Comparison of ENCODE assay signal across 12 mouse cellular contexts in the genomic region with DNA sequence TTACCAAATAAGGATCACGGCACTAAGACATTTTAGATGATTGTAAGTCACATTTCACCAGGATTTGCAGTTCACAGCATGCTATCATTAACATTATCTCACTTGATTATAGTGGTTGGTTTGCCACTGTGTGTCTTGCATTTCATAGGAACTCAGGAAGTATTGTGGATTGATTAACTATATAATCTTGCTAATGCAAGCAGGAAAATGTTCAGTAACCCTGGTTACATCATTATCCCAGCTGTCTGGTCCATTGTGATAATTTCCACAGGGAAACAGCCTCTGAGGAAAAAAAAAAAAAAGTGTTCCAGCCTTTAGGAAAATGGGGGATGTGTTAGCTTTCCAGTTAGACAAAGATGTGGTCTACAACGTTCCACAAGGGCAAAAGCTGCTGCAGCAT.
"Had no signal": no experiment of that assay in that cellular context is flagged by ENCODE, and none has a peak within 500 bp of the region (broad histone marks: within the 10 kb centered on the region; RNA-seq: fewer than 3 reads in every experiment).

No protein-coding gene starts in this region.

- DNase-seq: kidney, adult 9 months; kidney, postnatal 36 days; left cerebral cortex, postnatal 4 days; lung, adult 18-20 months; right cerebral cortex, adult 18-20 months; right cerebral cortex, postnatal 25 days; thymus, postnatal 4 days had no signal

- H3K4me2 ChIP-seq: limb, embryonic 13.5 days; neural tube, embryonic 13.5 days had no signal

- H3K4me3 ChIP-seq: limb, embryonic 13.5 days; neural tube, embryonic 13.5 days had no signal

- H3K36me3 ChIP-seq: limb, embryonic 13.5 days; neural tube, embryonic 13.5 days had no signal

- H3K27ac ChIP-seq: kidney, postnatal 0 days; limb, embryonic 13.5 days; liver, embryonic 14.5 days; neural tube, embryonic 13.5 days; stomach, postnatal 0 days had no signal

- H3K4me1 ChIP-seq: limb, embryonic 13.5 days had no signal

- H3K9me3 ChIP-seq: limb, embryonic 13.5 days; neural tube, embryonic 13.5 days had no signal

- H3K27me3 ChIP-seq: limb, embryonic 13.5 days; neural tube, embryonic 13.5 days had no signal

- H3K9ac ChIP-seq: limb, embryonic 13.5 days; liver, embryonic 14.5 days; neural tube, embryonic 13.5 days had no signal
